Mouse (Mus musculus): ENCODE results near the gene Prrt2. TPM values are rescaled to one million over a fixed set of nuclear protein-coding genes. Genes with fewer than 3 reads are reported as not detected.
A peak's percentile ranks its signal among the peaks of the same experiment; 100 is the strongest.

The Prrt2 gene
- total RNA-seq, 2 experiments from 2014 or later = 0.60 to 1.2 TPM

- peak; percentile 84 for DNase-seq (ENCODE audit: low spot score)
- intact Hi-C loops (cut with DNase I) = loop anchor here (5.0 kb wide), 1 partner anchor 94 kb away; no protein-coding TSS in a partner anchor
Observed at GRCm38 (mm10) chr7:127008239-127009019, 12.6 kb downstream of the Prrt2 start.

- no peak for DNase-seq (ENCODE audit: low spot score)
- intact Hi-C loops (cut with DNase I) = loop anchor here (5.0 kb wide), 1 partner anchor 95 kb away; no protein-coding TSS in a partner anchor
Observed at GRCm38 (mm10) chr7:127007313-127008024, 13.5 kb downstream of the Prrt2 start.

GRCm38 (mm10) chr7:127004122-127004875 is 16.7 kb downstream of the Prrt2 start:
- intact Hi-C loops (cut with DNase I) = no loop called here
- no peak for DNase-seq (ENCODE audit: low spot score)

GRCm38 (mm10) chr7:127003620-127004019 is 17.4 kb downstream of the Prrt2 start:
- intact Hi-C loops (cut with DNase I) = no loop called here
- DNase-seq (ENCODE audit: low spot score) = no peak

GRCm38 (mm10) chr7:126999568-126999967 is 21.4 kb downstream of the Prrt2 start:
- intact Hi-C loops (cut with DNase I) = no loop called here

GRCm38 (mm10) chr7:126996449-126996848 is 24.6 kb downstream of the Prrt2 start:
- DNase-seq (ENCODE audit: low spot score) = no peak
- intact Hi-C loops (cut with DNase I) = no loop called here

More at GRCm38 (mm10) chr7:126999568-126999967, 21.4 kb downstream of the Prrt2 start:
- no peak for DNase-seq (ENCODE audit: low spot score)

- intact Hi-C loops (cut with DNase I) = loop anchor here (5.0 kb wide), 1 partner anchor 113 kb away; no protein-coding TSS in a partner anchor
Observed at GRCm38 (mm10) chr7:126988816-126989215, 32.2 kb downstream of the Prrt2 start.

GRCm38 (mm10) chr7:126986319-126986718 is 34.7 kb downstream of the Prrt2 start:
- intact Hi-C loops (cut with DNase I) = loop anchor here (5.0 kb wide), 1 partner anchor 116 kb away; no protein-coding TSS in a partner anchor
- no peak for DNase-seq (ENCODE audit: low spot score)

More at GRCm38 (mm10) chr7:126988816-126989215, 32.2 kb downstream of the Prrt2 start:
- no peak for DNase-seq (ENCODE audit: low spot score)

- intact Hi-C loops (cut with DNase I) = loop anchor here (1.0 to 5.0 kb wide), 2 partner anchors 20 to 117 kb away; no protein-coding TSS in a partner anchor
- DNase-seq (ENCODE audit: low spot score) = no peak
Observed at GRCm38 (mm10) chr7:126984667-126985444, 36.2 kb downstream of the Prrt2 start.

- DNase-seq (ENCODE audit: low spot score) = no peak
- intact Hi-C loops (cut with DNase I) = no loop called here
Observed at GRCm38 (mm10) chr7:126983113-126983512, 37.9 kb downstream of the Prrt2 start.

GRCm38 (mm10) chr7:126982054-126982453 is 39.0 kb downstream of the Prrt2 start:
- no peak for DNase-seq (ENCODE audit: low spot score)
- intact Hi-C loops (cut with DNase I) = no loop called here

- DNase-seq (ENCODE audit: low spot score) = no peak
- intact Hi-C loops (cut with DNase I) = no loop called here
Observed at GRCm38 (mm10) chr7:126981601-126982000, 39.4 kb downstream of the Prrt2 start.

GRCm38 (mm10) chr7:126978841-126979240 is 42.2 kb downstream of the Prrt2 start:
- intact Hi-C loops (cut with DNase I) = no loop called here

GRCm38 (mm10) chr7:126976878-126977459 is 44.0 kb downstream of the Prrt2 start:
- intact Hi-C loops (cut with DNase I) = loop anchor here (2.0 kb wide), 1 partner anchor 38 kb away; the partner anchor contains the start of gene Mvp
- DNase-seq (ENCODE audit: low spot score) = no peak

More at GRCm38 (mm10) chr7:126978841-126979240, 42.2 kb downstream of the Prrt2 start:
- no peak for DNase-seq (ENCODE audit: low spot score)

GRCm38 (mm10) chr7:126975950-126976866 is 44.8 kb downstream of the Prrt2 start, which contains the start of gene Cdiptos:
Gene Cdiptos, minus strand, starts transcription at chr7:126976098.
- intact Hi-C loops (cut with DNase I) = loop anchor here (2.0 kb wide), 1 partner anchor 39 kb away; the partner anchor contains the start of gene Mvp
- DNase-seq (ENCODE audit: low spot score) = peak; percentile 88

- DNase-seq (ENCODE audit: low spot score) = no peak
- intact Hi-C loops (cut with DNase I) = no loop called here
Observed at GRCm38 (mm10) chr7:126975893-126975949, 45.3 kb downstream of the Prrt2 start, which contains the start of gene Cdipt. Gene Cdipt, plus strand, starts transcription at chr7:126975914.

GRCm38 (mm10) chr7:126975493-126975892 is 45.5 kb downstream of the Prrt2 start:
- intact Hi-C loops (cut with DNase I) = no loop called here

More at GRCm38 (mm10) chr7:126975493-126975892, 45.5 kb downstream of the Prrt2 start:
- DNase-seq (ENCODE audit: low spot score) = peak; percentile 28
